Mouse (Mus musculus) adrenal gland (tissue): ENCODE measurements around the gene Pgs1.

Source experiments
- intact Hi-C: fragments of 180-260 bp; cut with DNase I; formaldehyde crosslinking; loops from one replicate; pipeline ENCODE4 v1.15.1; 2025
- long read RNA-seq, 2 experiments: library from polyadenylated mRNA; unstranded; transcript quantifications; one replicate each; pipeline ENCODE4 v2.0.0; 2020; ENCODE audit warnings: borderline replicate concordance in 1 of 2; ENCODE audit not compliant: insufficient replicate concordance in 1 of 2

The Pgs1 gene
- long read RNA-seq, experiment 1, transcript Pgs1-203 (10 exons, 2,863 nt), result major isoform, 49 of 76 reads
- long read RNA-seq, experiment 1, partial matches to known transcripts, result 10 of 76 reads
- long read RNA-seq, experiment 1, other reads (novel, unspliced or antisense), result 14 of 76 reads
- long read RNA-seq, experiment 2, transcript Pgs1-203 (10 exons, 2,863 nt), result major isoform, 51 of 72 reads
- long read RNA-seq, experiment 2, transcript Pgs1-201 (10 exons, 2,197 nt), result minor isoform, 5 of 72 reads
- long read RNA-seq, experiment 2, partial matches to known transcripts, result 6 of 72 reads
- long read RNA-seq, experiment 2, other reads (novel, unspliced or antisense), result 9 of 72 reads

DNA sequence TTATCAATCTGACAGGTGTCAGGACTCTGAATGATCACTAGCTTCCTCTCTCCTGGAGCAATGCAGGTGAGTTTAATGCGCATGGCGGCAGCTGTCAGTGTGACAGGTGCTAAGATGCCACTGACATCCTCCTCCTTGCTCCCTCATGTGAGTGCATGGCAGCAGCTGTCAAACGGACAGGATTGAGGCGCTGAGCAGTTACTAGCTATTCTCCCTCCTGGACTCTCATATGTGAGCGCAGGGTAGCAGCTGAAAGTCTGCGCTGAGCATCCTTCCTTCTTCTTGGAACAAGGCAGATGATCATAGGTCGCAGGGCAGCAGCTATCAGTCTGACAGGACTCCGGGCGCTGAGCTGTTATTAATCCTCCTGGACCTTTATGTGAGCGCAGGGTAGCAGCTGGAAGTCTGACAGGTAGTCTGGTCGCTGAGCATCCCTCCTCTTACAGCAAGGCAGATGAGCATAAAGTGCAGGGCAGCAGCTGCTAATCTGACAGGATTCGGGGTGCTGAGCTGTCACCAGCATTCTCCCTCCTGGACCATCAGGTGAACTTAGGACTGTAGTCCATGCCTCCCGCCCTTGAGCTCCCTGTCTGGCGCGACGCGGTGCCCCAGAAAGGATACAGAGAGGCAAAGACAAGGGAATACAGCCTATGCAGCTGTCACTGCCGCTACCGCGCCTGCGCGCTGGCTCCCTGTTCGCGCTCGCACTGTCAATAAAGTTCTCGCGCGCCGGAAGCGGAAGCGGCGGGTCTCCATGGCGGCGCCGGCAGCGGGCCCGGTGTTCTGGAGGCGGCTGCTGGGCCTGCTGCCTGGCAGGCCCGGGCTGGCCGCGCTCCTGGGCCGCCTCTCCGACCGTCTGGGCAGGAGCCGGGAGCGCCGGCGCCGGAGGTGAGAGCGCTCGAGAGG is at the start of gene Pgs1:
TSS of gene Pgs1 (plus strand) at position 167 of the 906 bp plus-strand sequence.
- intact Hi-C loops, result no loop called here

DNA sequence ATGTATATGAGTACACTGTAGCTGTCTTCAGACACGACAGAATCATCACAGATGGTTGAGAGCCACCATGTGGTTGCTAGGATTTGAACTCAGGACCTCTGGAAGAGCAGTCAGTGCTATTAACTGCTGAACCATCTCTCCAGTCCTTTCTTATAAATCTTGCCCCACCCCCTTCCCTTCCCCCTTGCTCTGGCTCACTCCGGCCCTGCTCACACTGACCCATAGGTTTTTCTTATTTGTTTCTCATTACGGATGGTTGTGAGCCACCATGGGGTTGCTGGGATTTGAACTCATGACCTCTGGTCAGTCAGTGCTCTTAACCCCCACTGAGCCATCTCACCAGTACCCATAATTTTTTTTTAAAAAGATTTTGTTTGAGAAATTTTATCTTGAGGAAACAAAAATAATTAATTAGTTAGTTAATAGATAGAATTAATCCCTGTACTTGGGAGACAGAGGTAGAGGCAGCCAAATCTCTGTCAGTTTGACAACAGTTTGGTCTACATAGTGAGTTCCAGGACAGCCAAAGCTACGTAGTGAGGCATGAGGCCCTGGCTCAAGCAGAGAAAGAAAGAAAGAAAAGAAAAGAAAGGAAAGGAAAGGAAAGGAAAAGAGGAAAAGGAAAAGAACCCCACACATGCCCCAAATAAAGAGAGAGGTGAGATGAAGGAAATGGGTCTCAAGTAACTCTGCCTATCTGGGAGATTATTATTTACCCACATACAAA is 46.9 kb upstream of the Pgs1 start:
- intact Hi-C loops, result no loop called here

DNA sequence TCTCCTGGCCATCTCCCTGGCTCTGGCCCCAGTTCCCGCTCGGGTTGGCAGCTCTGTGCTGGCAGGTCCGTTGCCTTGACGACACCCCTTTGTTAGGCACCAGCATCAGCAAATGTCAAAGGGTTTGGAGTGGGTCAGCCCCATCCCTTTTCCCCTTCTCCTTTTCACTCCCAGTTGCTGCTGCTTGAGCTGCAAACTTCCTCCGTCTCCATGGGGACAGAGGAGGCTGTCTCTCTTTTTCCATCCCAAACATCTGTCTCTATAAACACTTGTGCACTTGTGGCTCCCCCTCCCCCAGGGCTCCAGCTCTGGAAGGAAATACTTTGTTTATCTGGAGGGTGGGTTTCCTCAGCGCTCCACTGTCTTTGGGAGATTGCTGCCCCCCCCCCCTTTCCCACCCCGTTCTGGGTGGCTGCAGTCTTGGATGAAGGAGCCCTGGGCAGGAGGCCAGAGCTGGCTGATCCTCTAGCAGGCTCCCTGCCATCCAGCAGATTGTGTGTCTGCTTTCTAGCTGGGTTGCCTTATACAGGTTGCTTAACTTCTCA is 46.3 kb upstream of the Pgs1 start:
- intact Hi-C loops, result no loop called here

DNA sequence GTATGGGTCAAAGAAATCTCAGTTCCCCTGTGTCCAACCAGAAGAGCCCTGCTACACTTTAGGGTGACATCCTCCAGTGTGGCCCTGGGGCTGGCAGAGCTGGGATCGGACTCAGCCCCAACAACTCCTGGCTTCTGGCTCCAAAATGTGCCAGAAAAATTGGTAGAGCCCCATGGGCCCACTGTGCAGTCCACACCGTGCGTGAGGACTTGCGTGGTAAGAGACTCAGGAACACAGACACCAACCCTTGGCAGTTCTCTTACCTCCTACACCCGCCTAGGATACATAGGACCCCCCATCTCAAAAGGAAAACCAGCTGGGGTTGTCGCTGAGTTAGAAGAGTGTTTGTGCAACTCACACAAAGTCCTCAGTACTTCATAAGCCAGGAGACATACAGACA is 45.2 kb upstream of the Pgs1 start:
- intact Hi-C loops, result no loop called here

DNA sequence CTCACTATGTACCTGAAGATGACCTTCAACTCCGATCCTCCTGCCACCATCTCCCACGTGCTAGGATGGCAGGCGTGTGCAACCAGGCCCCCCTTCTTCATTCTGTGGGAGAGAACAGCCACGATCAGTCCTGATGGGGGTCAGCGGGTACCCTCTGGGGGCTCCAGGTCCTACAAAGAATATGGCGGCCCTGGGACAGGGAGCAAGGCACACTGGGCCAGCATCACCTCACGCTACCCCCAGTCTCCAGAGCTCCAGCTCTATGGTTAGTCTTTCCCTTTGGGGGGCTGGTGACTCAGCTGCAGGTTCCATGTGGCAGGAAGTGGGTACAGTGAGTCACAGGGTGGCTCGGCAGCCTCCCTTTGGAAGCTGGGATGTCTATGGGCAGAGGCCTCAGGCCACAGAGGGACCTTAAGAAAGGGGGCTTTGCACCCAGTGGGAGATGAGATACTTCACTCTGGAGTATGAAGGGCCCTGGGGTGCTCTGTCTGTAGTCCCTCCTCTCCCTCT is 44.7 kb upstream of the Pgs1 start:
- intact Hi-C loops, result no loop called here

DNA sequence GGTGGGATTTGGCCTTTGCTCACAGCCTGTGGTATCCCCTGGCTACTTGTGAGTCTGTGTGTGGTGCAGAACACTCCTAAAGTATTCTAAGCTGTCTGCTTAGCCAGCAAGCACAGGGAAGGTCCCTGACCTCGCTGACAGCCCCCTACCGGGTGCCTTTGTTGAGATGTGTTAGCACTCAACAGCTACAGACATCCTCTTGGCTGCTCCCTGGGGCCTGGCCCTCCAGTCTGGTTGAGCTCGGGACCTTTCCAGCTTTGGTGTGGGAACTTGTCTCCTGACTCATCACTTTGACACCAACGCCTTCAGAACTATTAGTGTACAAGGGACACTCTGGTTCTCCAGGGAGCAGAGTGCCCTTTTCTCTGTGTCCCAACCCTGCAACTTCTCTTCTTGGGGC is 44.2 kb upstream of the Pgs1 start:
- intact Hi-C loops, result no loop called here

DNA sequence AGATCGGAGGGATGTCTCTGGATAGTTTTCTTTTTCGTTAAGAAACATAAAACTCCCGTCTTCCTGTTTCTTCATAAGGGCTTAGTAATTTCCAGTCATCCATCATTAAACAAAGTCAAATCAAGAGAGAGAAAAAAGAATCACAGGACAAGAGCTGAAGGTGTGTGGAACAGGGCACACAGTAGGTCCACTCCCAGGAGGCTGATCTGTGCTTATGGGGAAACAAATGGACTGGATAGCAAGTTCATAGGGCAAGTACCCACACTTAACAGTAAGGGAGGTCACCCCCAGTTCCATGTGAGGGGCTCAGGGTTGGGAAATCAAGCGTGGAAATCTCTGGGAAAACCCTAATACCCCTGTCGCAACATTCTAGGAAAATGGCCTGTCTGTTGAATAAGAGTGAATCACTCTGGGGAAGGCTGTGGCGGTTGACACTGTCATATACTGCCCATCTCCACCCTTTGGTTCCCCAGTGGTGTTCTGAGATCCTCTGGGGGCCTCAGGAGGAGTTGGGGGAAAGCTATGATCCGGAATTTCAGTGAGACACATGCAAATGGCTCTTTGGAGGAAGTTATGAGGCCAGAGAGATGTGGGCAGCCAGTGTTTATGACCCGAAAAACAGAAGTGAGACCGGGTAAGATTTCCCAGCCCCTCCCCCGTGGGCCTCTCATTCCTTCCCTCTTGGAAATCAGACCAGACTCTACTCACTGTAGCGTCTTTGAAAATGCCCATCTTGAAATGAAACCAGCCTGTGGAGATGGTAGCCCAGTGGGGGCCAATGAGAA is 39.7 kb upstream of the Pgs1 start:
- intact Hi-C loops, result no loop called here

DNA sequence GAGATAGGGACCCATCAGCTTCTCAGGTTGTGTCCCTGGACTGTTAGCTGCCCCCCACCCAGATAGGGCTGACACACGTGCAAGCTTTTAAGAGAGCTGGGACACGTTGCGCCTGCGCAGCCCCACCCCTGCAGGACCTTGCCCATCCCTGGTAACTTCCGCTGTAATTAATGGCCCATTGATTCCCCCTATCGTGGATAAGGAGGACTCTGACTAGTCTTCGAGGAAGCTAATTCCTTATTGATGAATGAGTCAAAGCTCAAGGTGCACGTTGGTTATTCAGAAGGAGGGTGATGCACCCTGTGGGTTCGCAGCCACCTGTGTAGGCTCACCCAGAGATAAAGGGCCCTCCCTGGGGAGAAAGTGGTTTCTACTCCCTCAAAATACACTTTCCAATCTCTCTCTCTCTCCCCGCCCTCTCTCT is 39.1 kb upstream of the Pgs1 start:
- intact Hi-C loops, result no loop called here

DNA sequence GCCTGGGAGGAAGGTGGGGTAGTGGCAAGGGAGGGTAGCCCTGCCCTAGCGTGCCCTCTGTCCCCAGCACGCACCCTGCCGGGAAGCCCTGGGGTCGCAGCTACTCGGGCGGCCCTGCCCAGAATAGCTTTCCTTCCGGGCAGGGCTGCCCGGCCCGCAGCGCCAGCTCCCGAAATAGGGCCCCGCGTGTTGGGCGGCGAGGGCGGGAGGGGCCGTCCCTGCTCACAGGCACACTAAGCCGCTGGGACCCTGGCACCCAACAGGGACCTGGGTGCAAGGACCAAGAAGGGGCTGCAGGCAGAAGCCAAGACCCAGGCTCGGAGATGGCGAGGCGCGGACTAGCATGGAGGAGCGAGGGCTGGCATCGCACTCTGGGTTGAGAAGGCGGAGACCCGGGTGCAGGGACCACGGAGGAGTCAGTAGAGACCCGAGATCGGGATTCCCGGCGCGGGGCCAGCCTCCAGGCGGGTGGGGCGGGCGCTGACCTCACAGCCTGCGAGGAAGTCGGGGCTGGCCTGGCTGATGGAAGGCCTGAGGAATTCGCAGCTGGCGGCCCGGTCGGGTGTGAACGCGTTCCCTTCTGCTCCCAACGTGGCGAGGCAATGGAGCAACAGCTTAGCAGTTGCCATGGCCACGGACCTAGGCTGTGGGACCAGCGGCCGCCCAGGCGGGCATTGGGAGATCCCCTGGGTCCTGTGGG is 36.5 kb upstream of the Pgs1 start:
- intact Hi-C loops, result no loop called here

DNA sequence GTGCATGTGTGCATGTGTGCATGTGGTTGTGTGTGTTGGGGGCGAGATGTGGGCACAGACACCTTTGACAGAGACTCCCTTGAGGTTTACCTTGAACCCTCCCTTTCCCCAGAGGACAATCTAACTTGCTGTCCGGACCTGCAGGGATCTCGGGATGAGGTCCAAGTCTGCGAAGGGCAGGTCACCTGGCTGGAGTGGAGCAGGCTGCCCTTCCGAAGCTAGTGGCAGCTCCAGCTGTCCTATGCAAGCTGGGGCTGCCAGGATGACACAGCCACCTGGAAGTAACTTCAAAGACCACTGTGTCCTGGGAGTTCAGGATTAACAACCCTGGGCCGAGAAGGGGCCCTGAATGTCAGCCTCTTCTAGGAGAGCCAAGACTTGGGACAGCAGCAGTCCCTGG is 34.7 kb upstream of the Pgs1 start:
- intact Hi-C loops, result no loop called here

DNA sequence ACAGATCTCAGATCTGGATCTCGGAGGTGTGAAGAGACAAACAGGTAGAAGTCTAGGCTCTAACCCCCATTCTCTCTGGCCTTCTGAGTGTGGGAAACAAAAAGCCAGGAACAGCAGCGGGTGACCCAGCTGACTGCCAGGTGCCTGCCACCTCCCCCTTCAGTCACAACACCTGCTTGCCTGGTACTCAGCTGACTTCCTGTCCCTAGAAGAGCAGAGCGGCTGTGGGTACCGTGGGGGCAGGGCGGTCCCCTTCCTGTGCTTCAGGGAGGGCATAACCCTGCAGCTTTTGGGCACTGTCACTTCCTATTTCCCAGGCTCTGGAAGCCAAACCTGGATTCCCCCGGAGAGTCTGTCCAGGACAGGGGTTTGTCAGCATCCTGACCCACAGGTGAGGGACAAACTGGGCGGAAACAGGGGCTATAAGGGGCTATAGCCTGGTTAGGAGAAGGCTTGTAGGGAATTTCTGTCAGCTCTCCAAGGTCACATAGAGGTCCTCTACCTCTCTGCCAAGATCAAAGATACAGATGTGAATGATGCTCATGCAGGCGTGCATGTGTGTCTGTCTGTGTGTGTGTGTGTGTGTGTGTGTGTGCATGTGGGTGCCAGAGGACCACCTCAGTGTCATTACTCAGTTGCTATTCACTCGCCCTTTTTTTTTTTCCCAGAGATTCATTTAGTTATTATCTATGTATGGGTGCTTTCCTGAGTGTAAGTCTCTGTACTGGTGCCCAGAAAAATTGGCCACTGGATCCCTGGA is 33.7 kb upstream of the Pgs1 start:
- intact Hi-C loops, result no loop called here

DNA sequence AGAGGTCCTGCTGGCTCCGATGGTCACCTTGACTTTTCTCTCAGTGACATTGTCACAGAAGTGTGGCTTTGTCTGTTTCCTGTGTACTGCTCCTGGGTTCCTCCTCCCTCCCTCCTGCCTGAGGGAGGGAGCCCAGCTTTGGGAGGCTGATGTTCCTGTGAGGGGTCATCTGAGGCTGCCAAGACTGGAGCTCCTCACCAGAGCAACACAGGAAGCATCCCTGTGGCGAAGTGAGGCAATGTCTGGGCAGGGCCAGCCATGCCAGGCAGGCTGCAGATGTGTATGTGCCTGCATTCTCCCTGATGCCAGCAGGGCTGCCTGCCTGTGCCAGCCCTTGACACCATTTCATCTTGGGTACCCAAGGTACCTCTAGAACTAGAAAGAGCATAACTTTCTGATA is 32.0 kb upstream of the Pgs1 start:
- intact Hi-C loops, result no loop called here

DNA sequence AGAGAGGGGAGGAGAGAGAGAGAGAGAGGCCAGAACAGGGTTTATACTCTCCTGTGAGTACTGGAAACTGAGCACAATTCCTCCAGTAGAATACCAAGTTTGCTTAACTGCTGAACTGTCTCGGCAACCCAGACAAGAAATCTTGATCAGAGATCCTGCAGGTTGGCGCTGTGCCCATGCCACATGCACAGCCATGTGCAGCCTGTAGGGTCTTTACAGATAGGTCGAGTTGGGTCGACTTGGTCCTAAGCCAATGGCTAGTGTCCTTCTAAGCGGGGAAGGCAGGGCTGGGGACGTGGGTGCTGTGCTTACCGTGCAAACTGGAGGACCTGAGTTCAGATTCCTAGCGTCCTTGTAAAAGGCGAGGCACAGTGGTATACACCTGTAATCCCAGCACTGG is 31.3 kb upstream of the Pgs1 start:
- intact Hi-C loops, result no loop called here

DNA sequence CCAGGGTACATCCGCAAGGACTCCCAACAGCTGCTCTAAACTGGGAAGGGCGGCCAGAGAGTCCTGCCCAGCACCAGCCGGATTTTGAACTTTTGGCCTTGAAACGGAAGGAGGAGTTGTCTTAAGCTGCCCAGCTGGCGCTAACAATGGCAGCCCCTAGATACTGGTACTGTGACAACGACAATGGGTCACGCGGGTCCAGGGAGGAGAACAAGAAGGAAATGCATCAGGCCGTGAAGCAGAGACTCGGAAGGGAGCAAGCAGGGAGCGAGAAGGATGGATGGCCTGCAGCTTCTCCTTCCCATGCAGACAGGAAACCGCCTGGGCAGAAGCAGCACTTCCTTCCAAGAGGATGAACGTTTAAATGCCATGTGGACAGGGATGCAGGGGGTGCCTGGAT is 30.5 kb upstream of the Pgs1 start:
- intact Hi-C loops, result no loop called here

DNA sequence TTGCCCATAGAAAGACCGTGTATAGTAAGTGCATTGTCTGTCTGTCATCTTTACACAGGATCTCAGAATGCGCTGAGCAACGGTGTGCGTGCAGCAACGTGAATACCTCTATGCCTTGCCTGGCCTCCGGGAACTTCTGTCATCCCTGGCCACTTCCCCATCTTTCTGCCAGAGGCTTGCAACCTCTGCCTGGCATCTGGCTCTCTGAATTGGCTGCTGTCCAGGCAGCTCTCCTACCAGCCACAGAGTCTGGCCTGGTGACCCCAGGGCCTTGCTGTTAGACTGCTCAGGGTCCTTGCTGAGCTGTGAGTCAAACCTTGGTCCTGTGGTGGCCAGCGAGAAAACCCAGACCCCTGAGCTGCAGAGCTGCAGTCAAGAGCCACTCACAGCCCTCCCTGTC is 27.9 kb upstream of the Pgs1 start:
- intact Hi-C loops, result no loop called here

DNA sequence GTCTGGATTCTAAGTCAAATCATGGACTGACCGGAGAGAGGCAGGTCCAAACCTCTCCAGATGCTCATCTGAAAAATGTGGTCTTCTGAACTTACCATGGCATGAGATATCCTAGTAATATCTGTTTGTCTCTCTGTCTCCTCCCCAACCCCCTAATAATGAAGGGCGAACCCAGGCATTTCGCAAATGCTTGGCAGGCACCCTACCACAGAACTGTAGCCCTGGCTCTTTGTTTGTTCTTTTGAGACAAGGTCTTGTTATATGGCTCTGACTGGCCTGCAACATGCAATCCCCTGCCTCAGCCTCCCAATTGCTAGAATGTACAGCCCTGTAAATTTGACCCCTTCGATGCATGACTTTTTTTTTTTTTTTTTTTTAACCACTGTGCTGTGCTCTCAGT is 26.9 kb upstream of the Pgs1 start:
- intact Hi-C loops, result no loop called here

DNA sequence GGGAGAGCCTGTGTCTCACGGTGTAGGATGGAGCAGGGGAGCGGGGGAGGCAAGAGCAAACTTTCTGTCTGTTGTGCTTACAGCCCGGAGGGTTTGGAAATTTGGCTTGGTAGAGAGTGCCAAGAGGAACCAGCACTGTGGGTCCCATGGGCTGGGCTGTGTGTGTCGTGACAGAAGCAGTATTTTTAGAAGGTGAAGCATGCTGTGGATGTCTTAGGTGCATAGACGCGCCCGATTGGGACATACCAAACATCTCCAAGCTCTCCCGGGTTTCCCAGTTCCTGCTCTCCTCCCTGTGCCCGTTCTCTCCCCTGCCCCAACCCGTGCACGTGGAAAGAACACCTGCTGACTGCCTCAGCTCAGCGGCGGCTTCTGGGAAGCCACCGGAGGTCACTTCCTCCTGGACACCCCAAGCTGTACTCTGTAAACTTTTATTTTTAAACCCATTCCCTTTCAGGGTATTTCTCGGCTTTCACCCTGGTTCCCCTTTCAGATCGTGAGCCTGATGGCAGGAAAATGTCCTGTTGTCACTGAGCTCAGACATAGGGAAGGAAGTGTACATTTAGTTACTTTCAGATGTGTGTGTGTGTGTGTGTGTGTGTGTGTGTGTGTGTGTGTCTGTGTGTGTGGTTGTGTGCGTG is 26.2 kb upstream of the Pgs1 start:
- intact Hi-C loops, result no loop called here

DNA sequence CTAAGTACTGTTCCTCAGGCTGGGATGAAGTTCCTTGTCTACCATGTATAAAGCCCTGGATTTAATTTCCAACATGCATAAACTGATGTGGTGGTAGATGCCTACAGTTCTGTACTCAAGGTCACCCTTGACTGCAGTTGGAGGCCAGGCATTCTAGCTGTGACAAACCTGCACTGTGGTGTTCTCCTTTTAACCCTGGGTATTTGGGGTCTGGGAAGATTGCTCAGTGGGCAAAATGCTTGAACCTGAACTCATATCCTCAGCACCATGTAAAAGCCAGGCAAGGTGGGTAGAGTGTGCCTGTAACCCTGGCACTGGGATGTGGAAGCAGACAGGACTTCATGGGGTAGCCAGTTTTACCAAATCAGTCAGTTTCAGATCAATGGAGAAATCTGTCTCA is 25.5 kb upstream of the Pgs1 start:
- intact Hi-C loops, result no loop called here
